Mouse (Mus musculus): Measurements from ENCODE around the gene Adgrg1. TPM values are rescaled to one million over a fixed set of nuclear protein-coding genes. Genes with fewer than 3 reads are reported as not detected.

The Adgrg1 gene
- polyA plus RNA-seq, 2 experiments, result 17.6 to 25.6 TPM

DNA sequence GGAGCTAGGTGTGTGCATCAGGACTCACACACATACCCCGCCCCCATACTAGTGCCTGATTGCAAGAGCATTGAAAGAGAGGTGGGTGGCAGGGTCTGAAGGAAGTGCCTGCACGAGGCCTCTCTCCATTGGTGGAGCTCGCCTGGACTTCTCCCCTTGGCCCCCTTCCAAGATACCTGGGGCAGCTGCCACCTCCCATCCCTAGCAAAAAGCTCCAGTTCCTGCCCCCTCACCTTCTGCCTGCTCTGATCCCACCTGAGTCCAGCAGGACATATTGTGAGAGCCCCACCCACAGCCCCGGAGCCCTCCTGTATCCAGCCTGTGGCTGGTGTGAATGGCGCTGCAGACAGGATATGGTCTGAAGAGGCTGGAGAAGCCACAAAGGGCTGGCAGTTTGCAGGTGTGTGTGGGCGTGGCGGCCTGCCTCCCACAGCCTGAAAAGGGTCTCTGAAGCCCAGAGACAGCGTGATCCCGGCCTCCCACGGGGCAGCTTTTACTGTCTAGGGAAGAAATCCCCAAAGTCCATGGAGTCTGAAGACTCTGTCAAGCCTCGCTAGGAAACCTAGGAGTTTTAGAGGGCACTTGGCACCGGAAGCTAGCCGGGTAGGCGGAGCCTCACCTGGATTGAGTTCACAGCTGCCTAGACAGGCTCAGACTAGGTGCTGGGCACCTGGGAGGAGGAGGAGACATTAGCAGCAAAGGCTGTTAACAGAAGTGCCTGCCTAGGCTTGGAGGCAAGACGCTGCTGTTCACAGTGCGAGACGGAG lies 2.3 kb downstream of the Adgrg1 start:
- Histone ChIP-seq H3K9me3 (ENCODE audit: control insufficient read depth, low read length) (no peaks in the 10 kb centered on the region), H3K4me2 (replicated peaks; ENCODE audit: low read depth, low read length, severe bottlenecking) (peak overlapping the region; percentile 41), H3K9ac (ENCODE audit: low read depth, low read length, severe bottlenecking) (peak overlapping the region; percentile 36; the same call in 1 of the 2 replicates), H3K4me1 (ENCODE audit: control insufficient read depth, insufficient read depth, low read length) (peaks cover 19% of the 10 kb centered on the region), H3K27me3 (ENCODE audit: control insufficient read depth, insufficient read depth, low read length) (no peaks in the 10 kb centered on the region; the same call in 1 of the 2 replicates), H3K36me3 (ENCODE audit: control insufficient read depth, insufficient read depth, low read length) (no peaks in the 10 kb centered on the region), H3K4me3 (replicated peaks; ENCODE audit: low read length) (peak overlapping the region; percentile 26), H3K27ac (replicated peaks; ENCODE audit: low read depth, low read length) (0 out of 2 replicates have a peak overlapping the region, but pooled peaks have one; percentile 5)
- peak; percentile 48; the same call in 1 of the 2 replicates for TF ChIP-seq POLR2A (IDR thresholded peaks at IDR 0.05; ENCODE audit: borderline replicate concordance, extremely low read depth, insufficient read depth, insufficient read length)
- peak; percentile 13 for DNase-seq (ENCODE audit: low spot score)
- 0 out of 2 replicates have a peak, but pooled peaks have one; percentile 12 for ATAC-seq (ENCODE audit: low FRiP score, low read depth)
- 10% methylated on average over 17 of the region's 17 CpGs for WGBS

DNA sequence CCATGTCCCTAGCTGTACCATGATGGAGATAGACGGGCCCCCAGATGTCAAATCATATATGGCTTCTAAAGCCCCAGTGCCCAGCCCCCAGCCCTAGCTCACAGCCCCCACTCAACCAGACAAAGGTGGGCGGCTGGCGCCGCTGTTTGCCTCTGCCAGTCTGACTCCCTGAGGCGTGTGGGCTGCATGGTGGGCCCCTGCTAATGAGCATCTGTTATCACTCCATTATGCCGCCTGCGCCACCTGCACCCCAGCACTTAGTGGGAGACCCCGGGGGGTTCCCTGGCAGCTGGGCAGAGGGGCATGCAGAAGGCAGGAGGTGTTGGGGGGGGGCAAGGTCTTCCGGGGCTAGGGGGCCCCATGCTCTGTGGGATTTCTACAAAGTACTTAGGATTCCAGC lies 3.6 kb downstream of the Adgrg1 start:
- DNase-seq (ENCODE audit: low spot score) (no peak), ATAC-seq (ENCODE audit: low FRiP score, low read depth) (no peak)
- 0 out of 2 replicates have a peak overlapping the region, but pooled peaks have one; percentile 25 for H3K9ac ChIP-seq (ENCODE audit: low read depth, low read length, severe bottlenecking)
- WGBS, result 29% methylated on average over 9 of the region's 9 CpGs
- no peaks in the 10 kb centered on the region for H3K9me3 ChIP-seq (ENCODE audit: control insufficient read depth, low read length)
- H3K4me3 ChIP-seq (replicated peaks; ENCODE audit: low read length), result peak overlapping the region; percentile 26
- no peak for TF ChIP-seq POLR2A (IDR thresholded peaks at IDR 0.05; ENCODE audit: borderline replicate concordance, extremely low read depth, insufficient read depth, insufficient read length)
- peak overlapping the region; percentile 41 for H3K4me2 ChIP-seq (replicated peaks; ENCODE audit: low read depth, low read length, severe bottlenecking)
- H3K27me3 ChIP-seq (ENCODE audit: control insufficient read depth, insufficient read depth, low read length), result no peaks in the 10 kb centered on the region; the same call in 1 of the 2 replicates
- no peaks in the 10 kb centered on the region for H3K36me3 ChIP-seq (ENCODE audit: control insufficient read depth, insufficient read depth, low read length)
- H3K4me1 ChIP-seq (ENCODE audit: control insufficient read depth, insufficient read depth, low read length), result peaks cover 23% of the 10 kb centered on the region
- H3K27ac ChIP-seq (replicated peaks; ENCODE audit: low read depth, low read length), result no peak overlapping the region

DNA sequence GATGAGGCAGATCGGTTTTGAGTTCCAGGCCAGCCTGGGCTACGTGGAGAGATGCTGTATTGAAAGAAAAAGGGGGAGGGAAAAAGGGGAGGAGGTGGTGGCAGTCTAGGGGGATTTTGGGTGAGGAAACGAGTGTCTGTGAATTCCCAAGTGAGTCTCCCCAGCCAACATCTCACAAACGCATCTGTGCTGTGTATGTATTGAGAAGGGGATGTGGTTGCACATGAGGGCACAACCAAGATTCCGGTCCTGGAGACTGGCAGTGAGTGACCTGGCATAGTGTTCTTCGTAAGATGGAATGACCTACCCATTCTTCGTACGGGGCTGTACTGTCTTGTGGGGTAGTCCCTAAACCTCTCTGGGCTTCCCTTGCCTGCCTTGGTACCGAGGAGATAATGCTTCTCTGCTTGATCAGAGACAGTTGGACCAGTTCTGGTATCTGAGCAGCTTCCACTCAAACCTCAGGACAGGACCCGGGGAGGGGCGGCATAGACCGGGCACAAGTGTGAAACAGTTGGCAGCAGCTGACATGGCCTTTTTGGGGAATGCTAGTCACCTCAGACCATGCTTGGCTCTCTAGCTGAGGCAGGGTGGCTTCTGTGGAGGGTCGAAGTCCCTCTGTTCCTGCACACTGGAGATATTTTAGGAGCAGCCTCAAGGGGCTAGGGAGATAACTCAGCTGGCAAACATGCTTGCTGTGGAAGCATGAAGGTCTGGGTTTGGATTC lies 4.2 kb downstream of the Adgrg1 start:
- no peak for ATAC-seq (ENCODE audit: low FRiP score, low read depth)
- Histone ChIP-seq H3K27ac (replicated peaks; ENCODE audit: low read depth, low read length) (no peak overlapping the region), H3K4me3 (replicated peaks; ENCODE audit: low read length) (no peak overlapping the region), H3K36me3 (ENCODE audit: control insufficient read depth, insufficient read depth, low read length) (no peaks in the 10 kb centered on the region), H3K9ac (ENCODE audit: low read depth, low read length, severe bottlenecking) (no peak overlapping the region), H3K27me3 (ENCODE audit: control insufficient read depth, insufficient read depth, low read length) (no peaks in the 10 kb centered on the region; the same call in 1 of the 2 replicates), H3K4me2 (replicated peaks; ENCODE audit: low read depth, low read length, severe bottlenecking) (no peak overlapping the region), H3K4me1 (ENCODE audit: control insufficient read depth, insufficient read depth, low read length) (peaks cover 28% of the 10 kb centered on the region), H3K9me3 (ENCODE audit: control insufficient read depth, low read length) (no peaks in the 10 kb centered on the region)
- WGBS, result 75% methylated on average over 13 of the region's 13 CpGs
- TF ChIP-seq POLR2A (IDR thresholded peaks at IDR 0.05; ENCODE audit: borderline replicate concordance, extremely low read depth, insufficient read depth, insufficient read length), result no peak
- no peak for DNase-seq (ENCODE audit: low spot score)

DNA sequence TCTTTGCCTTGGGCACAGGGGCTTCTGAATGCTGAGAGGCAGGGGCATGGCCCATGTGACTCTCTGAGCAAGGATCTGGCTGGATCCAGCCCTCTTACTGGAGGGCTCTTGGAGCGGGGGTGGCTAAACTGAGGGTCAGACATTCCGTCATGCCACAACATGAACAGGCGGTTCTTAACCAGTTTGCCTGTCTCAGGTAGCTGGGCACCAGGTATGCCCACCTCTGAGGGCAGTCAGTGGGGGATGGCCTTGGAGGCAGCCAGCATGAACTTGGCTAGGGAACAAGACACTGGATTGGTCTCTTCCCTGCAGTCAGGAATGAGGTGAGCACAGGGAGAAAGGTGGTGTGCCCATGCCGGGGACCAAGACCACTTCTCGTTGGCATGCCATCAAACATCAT lies 5.6 kb downstream of the Adgrg1 start:
- Histone ChIP-seq H3K9me3 (ENCODE audit: control insufficient read depth, low read length) (no peaks in the 10 kb centered on the region), H3K4me1 (ENCODE audit: control insufficient read depth, insufficient read depth, low read length) (peaks cover 35% of the 10 kb centered on the region), H3K27ac (replicated peaks; ENCODE audit: low read depth, low read length) (no peak overlapping the region), H3K27me3 (ENCODE audit: control insufficient read depth, insufficient read depth, low read length) (no peaks in the 10 kb centered on the region; the same call in 1 of the 2 replicates), H3K4me2 (replicated peaks; ENCODE audit: low read depth, low read length, severe bottlenecking) (no peak overlapping the region), H3K9ac (ENCODE audit: low read depth, low read length, severe bottlenecking) (no peak overlapping the region), H3K36me3 (ENCODE audit: control insufficient read depth, insufficient read depth, low read length) (no peaks in the 10 kb centered on the region), H3K4me3 (replicated peaks; ENCODE audit: low read length) (no peak overlapping the region)
- no peak for DNase-seq (ENCODE audit: low spot score)
- no peak for ATAC-seq (ENCODE audit: low FRiP score, low read depth)
- TF ChIP-seq POLR2A (IDR thresholded peaks at IDR 0.05; ENCODE audit: borderline replicate concordance, extremely low read depth, insufficient read depth, insufficient read length), result no peak
- WGBS, result 82% methylated on average over 5 of the region's 5 CpGs

DNA sequence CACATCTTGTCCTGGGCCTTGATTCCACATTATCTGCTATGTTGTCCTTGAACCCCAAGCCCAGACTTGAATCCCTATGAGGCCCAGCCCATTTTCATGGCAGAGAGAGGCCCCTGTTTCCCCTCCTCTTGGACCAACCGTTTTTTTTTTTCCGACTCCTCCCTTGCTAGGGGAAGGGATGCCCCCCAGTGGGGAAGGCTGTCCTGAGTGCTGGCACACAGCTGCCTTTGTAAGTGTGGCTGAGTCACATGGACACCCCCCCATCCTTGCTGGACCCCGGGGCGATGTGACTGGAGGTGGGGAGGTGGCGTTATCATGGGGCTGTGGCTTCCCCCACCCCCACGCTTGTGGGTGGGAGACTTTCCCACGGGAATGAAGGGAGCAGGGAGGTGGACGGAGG lies 6.4 kb downstream of the Adgrg1 start:
- no peaks in the 10 kb centered on the region for H3K9me3 ChIP-seq (ENCODE audit: control insufficient read depth, low read length)
- WGBS, result 60% methylated on average over 8 of the region's 8 CpGs
- H3K4me1 ChIP-seq (ENCODE audit: control insufficient read depth, insufficient read depth, low read length), result peaks cover 35% of the 10 kb centered on the region
- ATAC-seq (ENCODE audit: low FRiP score, low read depth) (no peak), DNase-seq (ENCODE audit: low spot score) (no peak)
- no peak overlapping the region for H3K4me3 ChIP-seq (replicated peaks; ENCODE audit: low read length)
- H3K27ac ChIP-seq (replicated peaks; ENCODE audit: low read depth, low read length), result no peak overlapping the region
- no peaks in the 10 kb centered on the region; the same call in 1 of the 2 replicates for H3K27me3 ChIP-seq (ENCODE audit: control insufficient read depth, insufficient read depth, low read length)
- TF ChIP-seq POLR2A (IDR thresholded peaks at IDR 0.05; ENCODE audit: borderline replicate concordance, extremely low read depth, insufficient read depth, insufficient read length), result no peak
- no peak overlapping the region for H3K9ac ChIP-seq (ENCODE audit: low read depth, low read length, severe bottlenecking)
- H3K4me2 ChIP-seq (replicated peaks; ENCODE audit: low read depth, low read length, severe bottlenecking), result no peak overlapping the region
- H3K36me3 ChIP-seq (ENCODE audit: control insufficient read depth, insufficient read depth, low read length), result no peaks in the 10 kb centered on the region

Measured in limb, embryonic 14.5 days (tissue).